Mouse (Mus musculus): ENCODE measurements around the gene Sae1.

- TF ChIP-seq CTCF (IDR thresholded peaks at IDR 0.05; ENCODE audit: extremely low read depth, insufficient read depth, low read length) (no peak), POLR2A (IDR thresholded peaks at IDR 0.05; ENCODE audit: extremely low read depth, insufficient read depth, low read length) (no peak)
These were observed 91.5 kb downstream of the Sae1 start for GRCm38 (mm10) chr7:16296146-16296545.

Measured in cortical plate, adult 2 months (tissue).